Mouse (Mus musculus) spleen, adult 2 months (tissue): ENCODE results near the gene Ehbp1.

Experiments
- CTCF ChIP-seq: fragments of 200-500 bp; IDR thresholded peaks from 2 replicates; pipeline ENCODE4 v1.5.1; 2011; ENCODE audit warnings: mild to moderate bottlenecking, inconsistent platforms; ENCODE audit not compliant: insufficient read depth, insufficient read length, insufficient replicate concordance; ENCODE audit errors: extremely low read depth
- POLR2A ChIP-seq: fragments of 200-500 bp; IDR thresholded peaks from 2 replicates; pipeline ENCODE4 v1.6.1; 2011; ENCODE audit warnings: low read depth, low read length, inconsistent platforms

DNA sequence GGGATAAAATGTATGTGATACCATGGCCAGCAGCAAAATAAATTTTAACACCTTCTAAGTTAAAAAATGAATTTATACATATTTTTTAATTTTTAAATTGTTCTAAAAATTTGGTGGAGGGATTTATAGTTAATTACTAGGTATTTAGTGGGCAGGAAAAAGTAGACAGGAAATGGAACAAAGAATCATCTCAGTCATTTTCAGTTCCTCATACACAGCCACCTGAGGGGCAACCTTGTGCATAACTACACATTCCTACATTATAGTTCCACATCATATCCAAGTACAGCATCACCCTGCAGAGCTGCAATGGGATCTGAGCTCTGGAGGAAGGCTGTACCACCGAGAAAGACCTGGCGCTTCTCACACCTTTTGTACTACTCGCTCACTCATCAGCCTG lies 373.2 kb downstream of the Ehbp1 start:
- TF ChIP-seq CTCF = no peak
- no peak for TF ChIP-seq POLR2A
